In the genomic region with DNA sequence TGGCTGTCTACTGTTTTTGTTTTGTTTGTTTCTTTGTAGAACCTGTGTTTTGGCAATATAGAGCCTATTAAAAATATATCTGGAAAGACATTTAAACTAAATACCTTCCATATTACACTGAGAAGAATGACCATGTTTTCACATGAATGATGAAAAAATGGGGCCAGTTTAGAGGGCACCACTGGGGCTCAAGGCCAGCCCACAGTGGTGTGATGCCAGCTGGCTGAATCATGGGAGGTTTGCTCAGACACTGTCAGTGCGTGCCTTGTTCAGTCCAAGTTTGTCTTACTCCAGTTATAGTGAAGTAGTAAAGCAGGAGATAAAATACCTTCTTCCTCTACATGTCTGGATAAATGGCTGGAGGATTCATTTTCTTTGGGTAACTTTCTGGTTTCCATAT, we compare ENCODE assay signal across 27 mouse cellular contexts.
DNase-seq lines count a peak whose midpoint lies in the region; ATAC-seq lines count a peak whose summit lies in the region.
"Had no signal": no experiment of that assay in that cellular context is flagged by ENCODE, and none has a peak within 500 bp of the region (broad histone marks: within the 10 kb centered on the region; RNA-seq: fewer than 3 reads in every experiment).

No protein-coding gene starts in this region.

- H3K27ac ChIP-seq in midbrain, embryonic 11.5 days (ENCODE audit: low read depth, low read length) = no peak overlapping the region
- H3K27ac ChIP-seq in hindbrain, embryonic 11.5 days (ENCODE audit: low read depth, low read length) = no peak overlapping the region
- H3K27ac ChIP-seq: embryonic facial prominence, embryonic 13.5 days; heart, embryonic 13.5 days; hindbrain, embryonic 10.5 days; hindbrain, postnatal 0 days; intestine, embryonic 15.5 days; kidney, postnatal 0 days; limb, embryonic 13.5 days; lung, embryonic 15.5 days had no signal

- H3K4me3 ChIP-seq in midbrain, embryonic 11.5 days (ENCODE audit: low read depth, low read length) = no peak overlapping the region
- no peak overlapping the region for H3K4me3 ChIP-seq in hindbrain, embryonic 11.5 days (ENCODE audit: low read depth, low read length)
- H3K4me3 ChIP-seq: embryonic facial prominence, embryonic 13.5 days; heart, embryonic 13.5 days; hindbrain, embryonic 10.5 days; intestine, embryonic 15.5 days; limb, embryonic 13.5 days; lung, embryonic 15.5 days; megakaryocyte, embryonic 14.5 days had no signal

- no peaks in the 10 kb centered on the region for H3K9me3 ChIP-seq in midbrain, embryonic 11.5 days (ENCODE audit: control insufficient read depth, low read length)
- H3K9me3 ChIP-seq in hindbrain, embryonic 11.5 days (ENCODE audit: control insufficient read depth, low read length) = no peaks in the 10 kb centered on the region
- H3K9me3 ChIP-seq: embryonic facial prominence, embryonic 13.5 days; heart, embryonic 13.5 days; hindbrain, embryonic 10.5 days; intestine, embryonic 15.5 days; limb, embryonic 13.5 days; lung, embryonic 15.5 days had no signal

- no peaks in the 10 kb centered on the region for H3K4me1 ChIP-seq in midbrain, embryonic 11.5 days (ENCODE audit: control insufficient read depth, insufficient read depth, low read length)
- no peaks in the 10 kb centered on the region for H3K4me1 ChIP-seq in hindbrain, embryonic 11.5 days (replicated peaks; ENCODE audit: control insufficient read depth, insufficient read depth, low read length)
- H3K4me1 ChIP-seq: hindbrain, embryonic 10.5 days; intestine, embryonic 15.5 days; megakaryocyte, embryonic 14.5 days had no signal

- no peaks in the 10 kb centered on the region for H3K36me3 ChIP-seq in midbrain, embryonic 11.5 days (ENCODE audit: control insufficient read depth, insufficient read depth, low read length)
- H3K36me3 ChIP-seq in hindbrain, embryonic 11.5 days (ENCODE audit: control insufficient read depth, insufficient read depth, low read length) = no peaks in the 10 kb centered on the region
- H3K36me3 ChIP-seq: embryonic facial prominence, embryonic 13.5 days; heart, embryonic 13.5 days; hindbrain, embryonic 10.5 days; intestine, embryonic 15.5 days; limb, embryonic 13.5 days; lung, embryonic 15.5 days had no signal

- no peak overlapping the region for H3K4me2 ChIP-seq in midbrain, embryonic 11.5 days
- H3K4me2 ChIP-seq in hindbrain, embryonic 11.5 days (replicated peaks; ENCODE audit: low read depth, low read length) = no peak overlapping the region
- H3K4me2 ChIP-seq: embryonic facial prominence, embryonic 13.5 days; heart, embryonic 13.5 days; intestine, embryonic 15.5 days; limb, embryonic 13.5 days; liver, embryonic 11.5 days; lung, embryonic 15.5 days had no signal

- H3K9ac ChIP-seq in midbrain, embryonic 11.5 days (ENCODE audit: low read length) = no peak overlapping the region
- no peak overlapping the region for H3K9ac ChIP-seq in hindbrain, embryonic 11.5 days (ENCODE audit: low read depth, low read length)
- H3K9ac ChIP-seq: embryonic facial prominence, embryonic 13.5 days; heart, embryonic 13.5 days; intestine, embryonic 15.5 days; limb, embryonic 13.5 days; lung, embryonic 15.5 days had no signal

- WGBS in midbrain, embryonic 11.5 days = 80% methylated on average over 1 of the region's 1 CpGs
- 88% methylated on average over 1 of the region's 1 CpGs for WGBS in hindbrain, embryonic 11.5 days

- no peak; the same call in 1 of the 2 replicates for ATAC-seq in cerebellum, adult (ENCODE audit: insufficient number of reproducible peaks, low FRiP score, low TSS enrichment)
- no peak for ATAC-seq in midbrain, embryonic 11.5 days (ENCODE audit: low FRiP score)
- ATAC-seq in hindbrain, embryonic 11.5 days (ENCODE audit: low FRiP score) = no peak
- ATAC-seq: forebrain, embryonic 16.5 days; hindbrain, postnatal 0 days; intestine, embryonic 15.5 days had no signal

- no peaks in the 10 kb centered on the region for H3K27me3 ChIP-seq in midbrain, embryonic 11.5 days (ENCODE audit: control insufficient read depth, insufficient read depth, low read length)
- no peaks in the 10 kb centered on the region for H3K27me3 ChIP-seq in hindbrain, embryonic 11.5 days (ENCODE audit: control insufficient read depth, insufficient read depth, low read length)
- H3K27me3 ChIP-seq: embryonic facial prominence, embryonic 13.5 days; heart, embryonic 13.5 days; intestine, embryonic 15.5 days; limb, embryonic 13.5 days; lung, embryonic 15.5 days; megakaryocyte, embryonic 14.5 days had no signal

- peak; percentile 38 to 57 for DNase-seq in cerebellum, postnatal 14 days
- peak; percentile 12 for DNase-seq in adipocyte (ENCODE audit: low spot score)
- DNase-seq in adrenal gland, postnatal 10 days = peak; percentile 64
- DNase-seq in fibroblast of lung, adult 2 months (ENCODE audit: low read depth) = peak; percentile 29
- no peak for DNase-seq in midbrain, embryonic 11.5 days (ENCODE audit: low spot score, missing footprints)
- DNase-seq in hindbrain, embryonic 11.5 days (ENCODE audit: low spot score) = no peak
- DNase-seq: heart, postnatal 10 days; kidney, adult 2 months; kidney, postnatal 4 days; lung, postnatal 4 days; midbrain, embryonic 14.5 days; retina, postnatal 1 day; right cerebral cortex, postnatal 25 days; spleen, adult 18-20 months; thymus, postnatal 14 days had no signal

Comparison
In these comparisons a context has a peak if more than half of its experiments do, and no peak if none do; other contexts are left out.
1. DNase-seq: peak in cerebellum, postnatal 14 days (2 of 2), adipocyte (single experiment), adrenal gland, postnatal 10 days (single experiment) and fibroblast of lung, adult 2 months (single experiment); none in midbrain, embryonic 11.5 days (single experiment) and hindbrain, embryonic 11.5 days (single experiment).